Mouse (Mus musculus) CD4-positive helper T cell, adult 2 months (primary cell): ENCODE results near the gene Gm49673.
"Not testable (repeated sequence)": the region's sequence is repeated elsewhere in the genome, so short reads cannot be mapped to it uniquely, and the experiment has no call there.

ENCODE experiments used
- DNase-seq: peaks from one replicate; pipeline ENCODE4 v3.0.0-alpha.2; 2012; ENCODE audit warnings: low read depth, missing footprints, low spot score

The Gm49673 gene

GRCm38 (mm10) chr17:8039916-8040635, 107.5 kb downstream of the Gm49673 start:
- DNase-seq = not testable (repeated sequence)

DNA sequence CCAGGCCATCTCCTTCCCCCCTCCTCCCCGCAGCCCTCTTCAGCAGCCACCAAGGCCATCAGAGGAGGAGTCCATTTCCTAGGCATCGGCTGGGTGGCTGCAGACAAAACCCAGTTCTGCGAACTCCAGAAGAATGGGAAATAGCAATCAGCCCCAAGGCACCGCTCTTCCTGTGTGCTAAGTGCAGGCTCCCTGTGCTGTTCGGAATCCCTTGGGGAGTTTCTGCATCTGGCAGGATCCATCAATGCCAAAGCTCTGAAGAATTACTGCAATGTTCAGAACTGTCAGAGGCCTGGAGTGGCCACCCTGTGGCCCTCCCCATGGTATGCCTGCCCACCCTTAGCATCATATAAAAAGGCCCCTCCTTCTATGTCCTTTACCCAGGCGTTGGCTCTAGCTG, 110.6 kb downstream of the Gm49673 start:
- not testable (repeated sequence) for DNase-seq
